Mouse (Mus musculus): ENCODE measurements around the gene Brd3.

Brd3 gene

GRCm38 (mm10) chr2:27400083-27400482 is 107.4 kb downstream of the Brd3 start:
- no peak for DNase-seq (ENCODE audit: low spot score in 2 of 2)

- no peak for DNase-seq (ENCODE audit: low spot score in 2 of 2)
Measured at GRCm38 (mm10) chr2:27396656-27397440, 110.6 kb downstream of the Brd3 start.
